Mouse (Mus musculus) G1E (cell line): ENCODE results near the gene Tubg2. TPM values are rescaled to one million over a fixed set of nuclear protein-coding genes. Genes with fewer than 3 reads are reported as not detected.

Experiments used
- ATAC-seq: 2 replicates; pipeline ENCODE4 v1.8.0; 2016; ENCODE audit warnings: mild to moderate bottlenecking; ENCODE audit not compliant: insufficient number of reproducible peaks, poor library complexity, low FRiP score, severe bottlenecking; ENCODE audit errors: extremely low read depth
- DNase-seq: peaks from one replicate; pipeline ENCODE4 v3.0.0; 2012; ENCODE audit warnings: low spot score
- H3K27me3 ChIP-seq: 2 replicates; pipeline ENCODE4 v1.6.1; 2012; ENCODE audit warnings: mild to moderate bottlenecking, low read length, inconsistent platforms; ENCODE audit not compliant: insufficient read depth
- H3K36me3 ChIP-seq: replicated peaks from 2 replicates; pipeline ENCODE3; 2012; ENCODE audit warnings: mild to moderate bottlenecking, inconsistent platforms
- H3K4me1 ChIP-seq: 2 replicates; pipeline ENCODE4 v1.6.1; 2012; ENCODE audit warnings: low read depth, low read length, inconsistent platforms, mixed read lengths; ENCODE audit not compliant: insufficient read depth
- H3K4me3 ChIP-seq: 2 replicates; pipeline ENCODE4 v1.5.1; 2012; ENCODE audit warnings: low read depth, mild to moderate bottlenecking, inconsistent platforms, low read length, moderate library complexity, mixed read lengths
- H3K9me3 ChIP-seq: replicated peaks from 2 replicates; pipeline ENCODE4 v1.6.1; 2012; ENCODE audit warnings: inconsistent platforms
- CTCF ChIP-seq: IDR thresholded peaks from 2 replicates; pipeline ENCODE4 v1.5.1; 2012; ENCODE audit warnings: low read depth, low read length, inconsistent platforms, mixed read lengths
- GATA1 ChIP-seq: IDR thresholded peaks from 2 replicates; pipeline ENCODE4 v1.6.1; 2012; ENCODE audit warnings: borderline replicate concordance, low read length, inconsistent platforms, mixed read lengths
- GATA2 ChIP-seq: IDR thresholded peaks from 2 replicates; pipeline ENCODE4 v1.6.1; 2012; ENCODE audit warnings: low read depth, low read length, inconsistent platforms, borderline replicate concordance
- POLR2AphosphoS5 ChIP-seq: IDR thresholded peaks from 2 replicates; pipeline ENCODE4 v1.6.1; 2012; ENCODE audit warnings: low read depth, low read length, inconsistent platforms; ENCODE audit not compliant: insufficient replicate concordance
- TAL1 ChIP-seq: conservative IDR thresholded peaks from 2 replicates; pipeline ENCODE4 v1.6.1; 2012; ENCODE audit warnings: low read depth, low read length, inconsistent platforms, mixed read lengths
- polyA plus RNA-seq: library from polyadenylated mRNA; stranded (reverse); fragments of >175 nt; gene quantifications from 2 replicates; pipeline ENCODE4 v1.2.3, GENCODE M21; 2012
- total RNA-seq, 2 experiments: library from RNA; stranded (forward) in 1 of 2; stranded (reverse) in 1 of 2; fragments of 200-1000 nt in 1 of 2; fragments of >200 nt in 1 of 2; fragmentation: Nextera tagmentation in 1 of 2; gene quantifications; 2 replicates each; pipeline ENCODE4 v1.2.3; 2014 to 2017

Gene Tubg2
- total and polyA plus RNA-seq, 3 experiments, result not detected

GRCm38 (mm10) chr11:101168301-101168980 is 12.7 kb downstream of the Tubg2 start:
- Histone ChIP-seq H3K4me1 (peaks cover 32% of the 10 kb centered on the region), H3K4me3 (no peak overlapping the region), H3K9me3 (no peaks in the 10 kb centered on the region), H3K36me3 (peaks cover 15% of the 10 kb centered on the region), H3K27me3 (peaks cover 66% of the 10 kb centered on the region)
- DNase-seq, result no peak
- no peak for ATAC-seq
- TF ChIP-seq GATA2 (no peak), GATA1 (no peak), CTCF (no peak), POLR2AphosphoS5 (no peak)

- Histone ChIP-seq H3K4me3 (no peak overlapping the region), H3K4me1 (peaks cover 42% of the 10 kb centered on the region), H3K9me3 (0 out of 2 replicates have a peak, but pooled peaks cover 2% of the 10 kb centered on the region), H3K27me3 (peaks cover 72% of the 10 kb centered on the region), H3K36me3 (peaks cover 9% of the 10 kb centered on the region)
- TF ChIP-seq GATA1 (no peak), GATA2 (no peak), CTCF (no peak), POLR2AphosphoS5 (no peak), TAL1 (no peak)
- ATAC-seq, result no peak
- no peak for DNase-seq
These were observed 13.8 kb downstream of the Tubg2 start for GRCm38 (mm10) chr11:101169301-101170107.

- no peak for TF ChIP-seq TAL1
- no peak for TF ChIP-seq CTCF
- TF ChIP-seq GATA1, result no peak
- no peak for TF ChIP-seq POLR2AphosphoS5
- TF ChIP-seq GATA2, result no peak
- peaks cover 73% of the 10 kb centered on the region for H3K27me3 ChIP-seq
- H3K4me3 ChIP-seq, result peak within 1 kb of the TSS; percentile 77
- peaks cover 9% of the 10 kb centered on the region for H3K36me3 ChIP-seq
- ATAC-seq (no peak), DNase-seq (no peak)
- 0 out of 2 replicates have a peak, but pooled peaks cover 2% of the 10 kb centered on the region for H3K9me3 ChIP-seq
- peaks cover 45% of the 10 kb centered on the region for H3K4me1 ChIP-seq
These were observed 14.7 kb downstream of the Tubg2 start, which contains the start of gene Cntnap1 for GRCm38 (mm10) chr11:101170354-101170810. Gene Cntnap1, plus strand, starts transcription at chr11:101170523.

DNA sequence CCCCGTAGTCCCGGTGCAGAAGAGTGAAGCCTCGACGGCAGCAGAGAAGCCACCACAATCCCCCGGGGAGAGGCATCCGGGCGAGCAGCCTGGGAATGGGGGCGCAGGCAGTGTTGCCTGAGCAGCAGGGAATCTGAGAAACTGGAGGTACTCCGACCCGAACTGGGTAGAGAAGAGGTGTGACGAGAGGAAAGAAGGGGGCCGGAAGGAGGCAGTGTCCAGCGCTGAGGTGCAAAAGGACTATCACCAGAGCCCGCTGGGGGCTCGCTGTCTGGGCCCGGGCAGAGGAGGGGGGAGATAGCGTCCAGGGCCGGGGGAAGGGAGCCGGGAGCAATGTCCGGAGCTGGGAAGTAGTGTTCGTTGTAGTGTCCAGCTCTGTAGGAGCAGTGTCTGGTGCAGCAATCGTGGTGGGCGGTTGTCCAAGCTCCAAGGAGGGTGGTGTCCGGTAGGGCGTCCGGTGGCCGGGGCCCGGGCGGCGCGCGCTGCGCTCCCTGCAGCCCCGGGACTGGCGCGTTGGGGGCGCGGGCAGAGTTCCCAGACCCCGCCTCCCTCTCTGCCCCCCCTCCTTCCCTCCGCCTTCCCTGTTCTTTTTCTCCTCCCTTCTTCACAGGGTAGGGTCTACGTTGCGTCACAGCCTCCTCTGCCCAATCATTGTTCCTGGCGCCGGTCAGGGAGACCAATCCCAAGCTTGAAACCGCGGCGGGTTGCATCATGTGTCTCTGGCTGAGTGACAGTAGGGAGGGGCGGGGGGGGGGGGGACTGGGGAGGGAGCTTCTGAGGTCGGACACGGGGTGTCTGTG is 15.3 kb downstream of the Tubg2 start, which contains the start of gene Plekhh3:
Gene Plekhh3 (minus strand): TSS at position 541 of the 800 bp plus-strand sequence.
- Histone ChIP-seq H3K4me3 (peak within 1 kb of the TSS; percentile 77), H3K4me1 (peaks cover 47% of the 10 kb centered on the region), H3K36me3 (peaks cover 9% of the 10 kb centered on the region), H3K9me3 (0 out of 2 replicates have a peak, but pooled peaks cover 2% of the 10 kb centered on the region), H3K27me3 (peaks cover 76% of the 10 kb centered on the region)
- ATAC-seq (peak; percentile 100), DNase-seq (peak; percentile 100)
- TF ChIP-seq GATA2, result no peak
- TF ChIP-seq GATA1, result no peak
- TF ChIP-seq CTCF, result no peak
- TF ChIP-seq TAL1, result no peak
- TF ChIP-seq POLR2AphosphoS5, result no peak

DNA sequence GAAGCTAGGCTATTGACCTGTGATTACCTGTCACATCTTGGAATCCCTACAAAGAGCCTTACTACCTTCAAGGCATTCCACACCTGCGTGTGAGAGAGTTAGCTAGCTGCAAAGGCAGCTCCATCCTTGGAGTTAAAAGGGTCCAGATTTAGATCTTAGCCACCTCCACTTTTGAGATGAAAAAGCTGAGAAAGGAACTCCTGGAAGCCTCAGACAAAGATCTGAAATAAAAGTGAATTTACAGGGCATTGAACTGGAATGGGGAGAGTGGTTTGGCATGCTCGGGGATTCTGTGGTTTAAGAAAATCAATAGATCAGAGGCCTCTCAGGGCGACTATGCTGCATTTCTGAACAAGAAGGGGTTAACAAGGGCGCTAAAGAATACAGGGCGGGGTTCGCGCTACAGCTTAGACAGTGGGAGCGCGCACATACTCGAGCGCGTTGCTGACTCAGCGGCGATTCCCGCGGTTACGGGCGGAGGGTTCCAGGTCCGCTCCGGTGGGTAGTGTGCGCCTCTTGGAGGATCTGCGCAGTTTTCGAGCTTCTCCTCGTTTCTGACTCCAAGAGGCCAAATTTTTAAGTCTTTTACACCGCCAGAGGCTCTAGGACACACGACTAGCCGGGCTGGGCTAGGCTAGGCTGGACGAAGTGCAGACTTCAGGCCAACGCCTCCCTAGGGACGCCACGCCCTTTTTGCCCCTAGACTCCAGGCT is 16.2 kb downstream of the Tubg2 start:
- Histone ChIP-seq H3K27me3 (peaks cover 79% of the 10 kb centered on the region), H3K36me3 (peaks cover 6% of the 10 kb centered on the region), H3K9me3 (0 out of 2 replicates have a peak, but pooled peaks cover 2% of the 10 kb centered on the region), H3K4me3 (peak overlapping the region; percentile 71), H3K4me1 (peaks cover 56% of the 10 kb centered on the region)
- TF ChIP-seq TAL1, result no peak
- no peak for TF ChIP-seq GATA1
- ATAC-seq, result no peak
- peak; percentile 47 for DNase-seq

DNA sequence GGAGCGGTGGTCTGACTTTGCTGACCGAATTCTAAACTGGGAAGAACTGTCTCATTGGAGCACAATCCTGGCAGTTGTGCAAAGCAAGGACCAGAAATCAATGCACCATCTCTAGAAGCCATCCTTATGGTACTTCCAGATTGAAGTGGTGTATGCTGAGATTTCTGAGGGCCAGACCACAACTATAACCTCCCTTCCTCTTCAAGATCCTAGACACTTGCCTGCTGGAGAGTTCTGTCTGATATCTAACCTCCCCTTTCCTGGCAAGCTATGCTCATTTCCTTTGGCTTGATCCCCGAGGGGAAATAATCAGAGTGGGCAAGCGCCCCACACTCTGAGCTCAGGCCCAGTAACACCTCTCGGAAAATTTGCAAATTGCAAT is 16.7 kb downstream of the Tubg2 start:
- no peak for DNase-seq
- Histone ChIP-seq H3K27me3 (peaks cover 81% of the 10 kb centered on the region), H3K4me3 (peak overlapping the region; percentile 71), H3K36me3 (peaks cover 5% of the 10 kb centered on the region), H3K9me3 (0 out of 2 replicates have a peak, but pooled peaks cover 2% of the 10 kb centered on the region), H3K4me1 (peaks cover 60% of the 10 kb centered on the region)
- TF ChIP-seq GATA1 (no peak), POLR2AphosphoS5 (no peak), CTCF (no peak), GATA2 (no peak), TAL1 (no peak)
- ATAC-seq, result no peak
